Mouse (Mus musculus) lung, adult 18-20 months (tissue): ENCODE measurements around the gene Slc25a5.
A peak's percentile ranks its signal among the peaks of the same experiment; 100 is the strongest.

Experiments used
- DNase-seq, 2 experiments: peaks; one replicate each; pipeline ENCODE4 v3.0.0; 2022; ENCODE audit warnings: mixed read lengths in 2 of 2

The Slc25a5 gene

GRCm38 (mm10) chrX:36803189-36803588 lies 7.7 kb downstream of the Slc25a5 start:
- no peak for DNase-seq

- DNase-seq, result peak; percentile 52 to 70
Measured at GRCm38 (mm10) chrX:36804196-36804595, 8.7 kb downstream of the Slc25a5 start.

- DNase-seq, result no peak
Measured at GRCm38 (mm10) chrX:36805466-36806235, 10.2 kb downstream of the Slc25a5 start.

GRCm38 (mm10) chrX:36807360-36808317 lies 12.2 kb downstream of the Slc25a5 start:
- DNase-seq, result peak; percentile 92 to 94

GRCm38 (mm10) chrX:36808318-36808683 lies 12.8 kb downstream of the Slc25a5 start:
- DNase-seq, result no peak

GRCm38 (mm10) chrX:36811377-36811776 lies 15.9 kb downstream of the Slc25a5 start:
- no peak for DNase-seq

GRCm38 (mm10) chrX:36814161-36814836 lies 18.8 kb downstream of the Slc25a5 start:
- peak; percentile 71 to 80 for DNase-seq

GRCm38 (mm10) chrX:36815022-36815421 lies 19.6 kb downstream of the Slc25a5 start:
- no peak for DNase-seq

GRCm38 (mm10) chrX:36815439-36815838 lies 20.0 kb downstream of the Slc25a5 start:
- DNase-seq, result no peak

- no peak for DNase-seq
Measured at GRCm38 (mm10) chrX:36816368-36816899, 21.0 kb downstream of the Slc25a5 start.

GRCm38 (mm10) chrX:36816953-36817441 lies 21.5 kb downstream of the Slc25a5 start:
- peak in 1 of 2 experiments; percentile 38 for DNase-seq

- no peak for DNase-seq
Measured at GRCm38 (mm10) chrX:36819575-36819974, 24.1 kb downstream of the Slc25a5 start.

- peak; percentile 47 to 62 for DNase-seq
Measured at GRCm38 (mm10) chrX:36820201-36820600, 24.8 kb downstream of the Slc25a5 start.

GRCm38 (mm10) chrX:36823932-36824711 lies 28.7 kb downstream of the Slc25a5 start:
- no peak for DNase-seq

GRCm38 (mm10) chrX:36825032-36825431 lies 29.6 kb downstream of the Slc25a5 start:
- peak in 1 of 2 experiments; percentile 11 for DNase-seq

- no peak for DNase-seq
Measured at GRCm38 (mm10) chrX:36826873-36827272, 31.4 kb downstream of the Slc25a5 start.

- DNase-seq, result peak; percentile 52 to 59
Measured at GRCm38 (mm10) chrX:36830271-36830670, 34.8 kb downstream of the Slc25a5 start.

GRCm38 (mm10) chrX:36831632-36832031 lies 36.2 kb downstream of the Slc25a5 start:
- DNase-seq, result peak in 1 of 2 experiments; percentile 33

GRCm38 (mm10) chrX:36833397-36834084 lies 38.1 kb downstream of the Slc25a5 start:
- peak; percentile 53 to 72 for DNase-seq

GRCm38 (mm10) chrX:36837069-36837676 lies 41.7 kb downstream of the Slc25a5 start:
- no peak for DNase-seq

- DNase-seq, result peak; percentile 68 to 73
Measured at GRCm38 (mm10) chrX:36839391-36839790, 43.9 kb downstream of the Slc25a5 start.
